Mouse (Mus musculus) kidney, postnatal 4 days (tissue): ENCODE measurements around the gene Kif13a.

ENCODE experiments used
- DNase-seq, 2 experiments: peaks; one replicate each; pipeline ENCODE4 v3.0.0; 2021; ENCODE audit warnings: mixed read lengths in 2 of 2

Kif13a gene

DNA sequence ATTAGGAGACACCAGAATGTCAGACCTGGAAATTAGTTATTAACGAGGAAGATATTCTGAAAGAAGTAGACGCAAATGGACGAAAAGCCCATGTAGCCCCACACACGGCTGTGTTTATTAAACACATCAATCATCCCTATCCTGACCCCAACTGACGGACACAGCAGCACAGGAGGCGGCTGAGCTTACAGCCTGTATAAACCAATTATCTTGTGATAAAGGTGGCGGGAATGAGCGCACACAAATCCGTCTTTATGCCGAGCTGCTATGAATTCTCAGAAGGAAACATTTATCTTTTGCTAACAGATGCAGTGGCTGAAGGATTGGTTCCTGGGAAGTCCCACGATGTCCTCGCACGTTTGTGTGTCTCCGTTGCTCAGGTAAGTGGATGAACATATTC, 48.9 kb downstream of the Kif13a start:
- no peak for DNase-seq

DNA sequence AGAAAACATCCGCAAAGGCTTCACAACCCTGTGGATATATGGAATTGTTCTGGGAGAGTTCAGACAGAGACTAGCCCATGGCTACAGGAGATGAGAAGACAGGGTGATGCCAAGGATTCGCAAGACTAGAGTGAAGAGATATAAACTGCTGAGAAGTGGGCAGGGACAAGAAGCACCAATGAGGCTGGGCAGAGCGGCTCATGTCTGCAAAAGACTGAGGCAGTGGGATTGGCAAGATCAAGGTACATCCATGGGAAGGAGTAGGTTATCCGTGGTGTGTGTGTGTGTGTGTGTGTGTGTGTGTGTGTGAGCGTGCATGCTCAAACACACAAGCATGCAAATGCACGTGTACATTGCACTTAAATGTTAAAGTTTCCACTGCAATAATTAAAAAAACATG, 49.4 kb downstream of the Kif13a start:
- DNase-seq = no peak

DNA sequence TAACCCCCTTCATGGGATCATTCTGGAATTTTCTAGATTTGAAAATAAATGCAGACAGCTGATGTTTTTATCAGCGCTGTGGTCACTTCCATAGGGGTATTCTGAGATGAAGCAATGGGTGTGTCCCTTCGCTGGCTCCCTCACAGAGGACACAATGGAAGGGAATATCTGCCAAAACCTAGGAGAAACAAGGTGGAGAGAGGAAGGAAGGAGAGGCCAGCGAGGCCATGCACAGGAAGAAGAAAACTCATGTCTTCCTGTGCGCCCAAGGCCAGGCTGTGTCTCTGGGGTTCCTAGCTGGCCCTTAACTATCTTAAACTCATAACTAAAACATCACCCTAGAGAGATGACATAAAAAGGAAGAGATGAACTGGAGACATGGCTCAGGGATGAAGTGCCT, 52.6 kb downstream of the Kif13a start:
- peak in 1 of 2 experiments; percentile 16 for DNase-seq

DNA sequence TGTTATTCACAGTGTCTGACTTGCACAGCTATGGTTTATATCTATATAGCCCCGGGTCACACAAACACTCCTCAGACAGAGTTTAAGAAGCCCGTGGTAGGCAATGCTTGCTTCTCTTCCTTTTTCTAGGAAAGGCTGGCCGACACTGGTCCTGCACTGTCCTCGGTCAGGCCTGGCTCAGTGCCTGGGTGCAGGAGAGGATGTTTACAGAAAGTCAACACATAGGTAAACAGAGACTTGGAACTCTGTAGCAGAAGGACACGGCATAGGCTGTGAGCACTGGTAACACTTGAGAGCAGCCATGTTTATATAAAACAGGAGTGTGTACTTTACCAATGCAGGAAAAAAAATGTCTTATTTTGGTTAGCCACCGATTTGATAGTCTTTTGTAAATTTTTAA, 54.3 kb downstream of the Kif13a start:
- DNase-seq = peak; percentile 18 to 19

DNA sequence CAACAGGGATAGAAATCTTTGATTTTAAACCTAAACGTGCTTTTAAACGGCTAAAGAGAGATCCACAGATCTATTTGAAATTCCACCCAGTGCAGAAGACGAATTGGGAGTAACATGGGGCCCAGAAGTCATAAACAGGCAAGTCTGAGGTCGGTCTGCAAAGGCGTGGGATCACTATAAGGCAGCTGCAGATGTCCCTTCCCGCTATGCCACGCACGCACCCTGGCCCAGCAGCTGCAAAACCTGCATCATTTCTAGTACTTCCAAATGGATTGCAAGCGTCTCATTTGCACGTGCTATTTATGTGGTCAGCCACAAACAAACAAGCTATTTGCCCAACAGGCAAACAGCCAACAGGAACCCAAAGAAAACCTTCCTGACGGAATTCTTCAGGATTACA, 56.9 kb downstream of the Kif13a start:
- no peak for DNase-seq

DNA sequence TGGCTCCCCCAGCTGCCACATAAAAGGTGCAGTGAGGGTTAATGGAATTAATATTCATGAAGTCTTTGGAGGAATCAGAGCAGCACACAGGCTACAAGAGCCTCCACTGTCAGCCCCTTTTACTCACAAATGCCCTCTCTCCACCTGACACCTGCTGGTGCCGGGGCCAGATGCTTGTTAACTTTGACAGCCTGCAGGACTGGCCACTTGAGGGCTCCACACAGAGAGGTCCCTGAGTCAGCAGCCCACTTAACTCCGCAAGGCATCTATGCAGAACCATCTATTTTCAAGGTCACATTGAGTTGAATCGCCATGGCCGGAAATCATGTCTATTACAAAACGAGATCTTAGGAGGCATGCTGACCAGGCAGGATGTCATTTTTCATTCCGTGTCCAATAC, 57.5 kb downstream of the Kif13a start:
- peak; percentile 32 to 59 for DNase-seq

DNA sequence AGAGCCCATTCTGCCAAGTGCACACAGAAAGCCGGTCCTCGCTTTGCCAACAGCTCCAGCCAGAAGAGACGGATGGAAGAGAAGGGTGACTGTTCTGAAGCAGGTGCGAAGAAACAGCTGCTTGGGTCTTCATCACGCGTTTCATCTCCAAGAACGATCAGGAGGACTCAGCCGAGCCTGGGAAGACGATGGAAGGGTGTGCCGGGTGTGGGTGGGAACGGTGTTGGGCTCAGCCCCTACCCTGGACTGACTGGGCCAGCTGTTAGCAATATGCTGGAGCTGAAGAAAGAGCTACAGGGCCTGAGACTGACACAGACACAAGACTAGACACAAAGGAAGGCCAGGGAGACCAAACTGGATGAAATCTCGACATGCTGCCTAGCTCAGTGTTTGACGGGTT, 60.2 kb downstream of the Kif13a start:
- no peak for DNase-seq

- DNase-seq = no peak
Observed at GRCm38 (mm10) chr13:46863169-46863748, 66.4 kb downstream of the Kif13a start.

GRCm38 (mm10) chr13:46859876-46860275, 69.8 kb downstream of the Kif13a start:
- DNase-seq = no peak

GRCm38 (mm10) chr13:46859173-46859572, 70.5 kb downstream of the Kif13a start:
- no peak for DNase-seq

DNA sequence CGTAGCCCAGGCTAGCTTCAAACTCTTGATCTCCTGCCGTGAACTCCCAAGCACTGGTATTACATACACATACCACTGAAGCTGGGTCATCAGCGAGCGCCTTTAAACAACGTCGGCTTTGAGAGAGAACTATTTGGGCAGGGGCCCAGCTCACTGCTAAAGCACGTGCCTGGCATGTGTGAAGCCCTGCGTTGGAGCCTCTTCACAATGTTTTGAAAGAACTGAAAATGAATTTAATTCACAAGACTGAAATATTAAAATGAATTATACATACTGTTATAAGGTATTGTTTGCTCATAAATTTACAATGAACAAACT, 70.9 kb downstream of the Kif13a start:
- DNase-seq = no peak

GRCm38 (mm10) chr13:46858143-46858834, 71.4 kb downstream of the Kif13a start:
- no peak for DNase-seq

- DNase-seq = no peak
Observed at GRCm38 (mm10) chr13:46854456-46854855, 75.2 kb downstream of the Kif13a start.

- DNase-seq = no peak
Observed at GRCm38 (mm10) chr13:46852470-46852869, 77.2 kb downstream of the Kif13a start.

GRCm38 (mm10) chr13:46845456-46845855, 84.2 kb downstream of the Kif13a start:
- no peak for DNase-seq

DNA sequence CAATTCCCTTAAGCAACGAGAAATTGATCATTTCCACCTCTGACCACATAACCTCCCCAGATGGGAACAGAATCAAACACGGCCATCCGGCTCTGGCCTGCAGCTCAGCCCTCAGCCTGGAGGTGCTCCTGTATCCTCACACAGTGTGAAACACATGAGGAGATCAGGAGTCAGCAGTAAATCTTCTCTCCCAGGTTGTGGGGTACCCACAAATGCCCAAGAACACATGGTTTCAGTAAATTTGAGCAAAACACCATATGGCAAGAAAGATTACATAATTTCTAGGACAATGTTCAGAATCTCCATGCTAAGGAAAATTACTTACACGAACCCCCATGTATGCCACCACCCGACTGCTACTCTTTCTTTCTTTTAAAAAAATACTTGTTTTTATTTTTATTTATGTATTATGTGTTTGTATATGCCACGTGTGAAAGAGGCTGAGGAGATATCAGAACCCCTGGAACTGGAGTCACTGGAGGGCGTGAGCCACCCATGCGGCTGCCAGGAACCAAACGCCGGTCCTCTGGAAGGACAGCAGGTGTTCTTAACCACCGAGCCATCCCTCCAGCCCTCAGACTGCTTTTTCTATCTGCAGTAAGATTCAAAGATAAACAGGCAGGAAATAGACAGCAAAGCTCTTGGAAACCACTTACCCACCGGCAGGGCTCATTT, 85.0 kb downstream of the Kif13a start:
- no peak for DNase-seq

- no peak for DNase-seq
Observed at GRCm38 (mm10) chr13:46843646-46844045, 86.0 kb downstream of the Kif13a start.

DNA sequence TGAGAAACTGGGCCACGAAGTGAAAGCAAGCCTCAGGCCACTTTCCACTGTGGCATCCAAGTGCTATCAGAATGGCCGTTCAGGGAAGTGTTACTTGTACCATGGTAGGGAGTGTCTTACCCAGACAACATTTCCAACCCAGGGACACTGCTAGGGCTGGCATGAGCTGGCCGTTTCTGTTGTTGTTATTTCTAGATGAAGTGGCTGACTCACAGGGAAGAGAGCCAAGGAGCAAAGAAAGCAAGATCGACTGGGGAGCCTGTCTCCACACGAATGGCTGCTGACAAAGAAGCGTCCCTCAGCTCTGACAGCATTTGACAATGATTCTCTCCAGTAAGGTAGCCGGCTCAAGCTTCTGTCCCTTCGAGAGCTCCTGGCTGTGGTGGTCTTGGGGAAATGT, 87.5 kb downstream of the Kif13a start:
- no peak for DNase-seq

- DNase-seq = no peak
Observed at GRCm38 (mm10) chr13:46841668-46842067, 88.0 kb downstream of the Kif13a start.

- no peak for DNase-seq
Observed at GRCm38 (mm10) chr13:46840676-46841075, 89.0 kb downstream of the Kif13a start.

GRCm38 (mm10) chr13:46839236-46839635, 90.4 kb downstream of the Kif13a start:
- no peak for DNase-seq

GRCm38 (mm10) chr13:46838551-46838950, 91.1 kb downstream of the Kif13a start:
- peak; percentile 32 to 37 for DNase-seq

DNA sequence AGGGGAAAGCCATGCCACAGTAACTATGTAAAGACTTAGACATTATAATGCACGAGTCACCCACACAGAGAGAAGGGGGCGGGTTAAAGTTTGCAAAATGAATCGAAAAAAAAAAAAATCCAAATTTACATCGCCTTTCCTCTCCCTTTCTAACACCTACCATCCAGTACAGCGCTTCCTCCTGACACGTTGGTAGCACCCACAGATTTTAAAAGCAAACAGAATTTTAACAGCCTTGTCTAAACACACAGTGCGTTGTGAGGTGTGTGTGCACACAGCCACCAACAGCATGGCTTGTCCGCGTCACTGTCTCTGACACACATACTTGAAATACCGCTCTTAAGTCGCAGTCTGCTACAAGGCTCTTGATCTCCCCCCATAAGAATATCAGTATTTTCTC, 94.3 kb downstream of the Kif13a start:
- no peak for DNase-seq

- no peak for DNase-seq
Observed at GRCm38 (mm10) chr13:46834805-46835204, 94.9 kb downstream of the Kif13a start.

- DNase-seq = no peak
Observed at GRCm38 (mm10) chr13:46833586-46833985, 96.1 kb downstream of the Kif13a start.
